Mouse (Mus musculus): ENCODE measurements around the gene Zfp428. TPM values are rescaled to one million over a fixed set of nuclear protein-coding genes. Genes with fewer than 3 reads are reported as not detected.
"Not testable (repeated sequence)": the region's sequence is repeated elsewhere in the genome, so short reads cannot be mapped to it uniquely, and the experiment has no call there.

The Zfp428 gene
- polyA plus RNA-seq, 1 experiment from 2014 or later: 201 TPM

DNA sequence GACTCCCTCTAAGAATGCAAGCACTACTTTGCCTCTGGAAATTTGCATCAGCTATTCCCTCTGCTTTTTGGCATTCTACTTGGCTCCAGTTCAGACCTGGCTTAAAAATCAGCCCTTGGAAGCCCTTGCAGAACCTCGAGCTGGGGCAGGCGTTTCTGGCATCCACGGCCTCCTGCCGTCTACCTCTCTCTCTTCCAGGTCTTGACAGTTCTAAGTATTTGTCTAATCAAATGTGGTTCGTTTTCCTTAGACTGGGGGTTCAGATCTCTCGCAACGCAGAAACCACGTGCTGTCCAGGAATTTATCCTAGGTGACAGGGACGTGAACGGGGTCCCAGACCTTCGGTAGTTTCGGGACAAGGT, 349 bp upstream of the Zfp428 start:
- DNase-seq (ENCODE audit: low spot score) (peak; percentile 73), ATAC-seq (ENCODE audit: low FRiP score) (peak; percentile 5)
- Histone ChIP-seq H3K9ac (peak overlapping the region; percentile 91), H3K27ac (peak overlapping the region; percentile 100), H3K36me3 (replicated peaks; ENCODE audit: control insufficient read depth, insufficient read depth) (peaks cover 34% of the 10 kb centered on the region), H3K27me3 (ENCODE audit: control insufficient read depth, insufficient read depth, low read length) (no peaks in the 10 kb centered on the region), H3K4me3 (replicated peaks; ENCODE audit: low read length) (peak overlapping the region; percentile 69), H3K4me1 (replicated peaks; ENCODE audit: control insufficient read depth, insufficient read depth, low read length) (peaks cover 27% of the 10 kb centered on the region), H3K9me3 (ENCODE audit: control insufficient read depth, low read length) (no peaks in the 10 kb centered on the region), H3K4me2 (replicated peaks) (peak overlapping the region; percentile 81)
- WGBS: 0% methylated on average over 12 of the region's 12 CpGs

DNA sequence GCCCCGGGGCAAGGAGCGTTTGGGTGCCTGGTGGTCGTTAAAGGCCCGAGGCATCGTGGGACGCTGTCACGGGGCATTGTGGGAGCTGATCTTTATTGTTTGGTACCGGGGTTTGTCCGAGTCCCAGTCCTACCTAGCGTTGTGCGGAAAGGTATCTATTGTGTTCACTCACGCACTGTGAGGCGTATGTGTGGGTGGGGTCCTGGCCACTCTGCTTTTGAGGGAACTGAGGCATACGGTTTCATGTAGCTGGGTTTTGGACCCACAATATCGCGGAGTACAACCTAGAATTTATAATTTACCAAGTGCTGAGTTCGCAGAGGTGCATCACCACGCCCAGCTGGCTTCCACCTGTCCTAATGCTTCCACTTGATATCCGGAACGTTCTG, 914 bp downstream of the Zfp428 start:
- DNase-seq (ENCODE audit: low spot score) (peak; percentile 57), ATAC-seq (ENCODE audit: low FRiP score) (peak; percentile 12; the same call in 1 of the 2 replicates)
- peak overlapping the region; percentile 100 for H3K27ac ChIP-seq
- 1% methylated on average over 20 of the region's 20 CpGs for WGBS
- peaks cover 32% of the 10 kb centered on the region for H3K36me3 ChIP-seq (replicated peaks; ENCODE audit: control insufficient read depth, insufficient read depth)
- H3K4me2 ChIP-seq (replicated peaks): peak overlapping the region; percentile 81
- H3K9ac ChIP-seq: peak overlapping the region; percentile 91
- H3K27me3 ChIP-seq (ENCODE audit: control insufficient read depth, insufficient read depth, low read length): no peaks in the 10 kb centered on the region
- H3K4me1 ChIP-seq (replicated peaks; ENCODE audit: control insufficient read depth, insufficient read depth, low read length): peaks cover 27% of the 10 kb centered on the region
- peak overlapping the region; percentile 69 for H3K4me3 ChIP-seq (replicated peaks; ENCODE audit: low read length)
- no peaks in the 10 kb centered on the region for H3K9me3 ChIP-seq (ENCODE audit: control insufficient read depth, low read length)

DNA sequence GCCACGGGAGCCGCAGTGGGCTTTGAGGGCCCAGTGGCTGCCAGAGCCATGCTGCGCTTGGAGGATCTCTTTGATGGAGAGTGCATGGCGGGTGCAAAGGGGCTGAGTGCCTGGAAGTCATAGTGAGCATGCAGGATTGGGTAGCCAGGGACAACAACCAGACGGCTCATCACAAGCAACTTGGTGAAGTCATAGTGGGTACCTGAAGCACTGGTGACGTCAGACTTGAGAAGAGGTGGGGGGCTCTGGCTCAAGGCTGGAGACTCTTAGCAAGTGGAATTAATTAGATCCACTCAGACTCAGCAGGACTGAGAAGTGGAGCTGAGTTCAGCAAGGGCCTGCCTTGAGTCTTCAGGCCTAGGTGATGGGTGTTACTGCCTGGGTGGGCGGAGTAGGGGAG, 5.5 kb downstream of the Zfp428 start, which contains the start of gene AC161166.1:
TSS of gene AC161166.1 (minus strand) at position 101 of the 400 bp plus-strand sequence.
- H3K27me3 ChIP-seq (ENCODE audit: control insufficient read depth, insufficient read depth, low read length): no peaks in the 10 kb centered on the region
- no peak within 1 kb of the TSS for H3K27ac ChIP-seq
- H3K4me1 ChIP-seq (replicated peaks; ENCODE audit: control insufficient read depth, insufficient read depth, low read length): peaks cover 14% of the 10 kb centered on the region; the same call in 1 of the 2 replicates
- peaks cover 53% of the 10 kb centered on the region for H3K36me3 ChIP-seq (replicated peaks; ENCODE audit: control insufficient read depth, insufficient read depth)
- no peak within 1 kb of the TSS for H3K4me2 ChIP-seq (replicated peaks)
- ATAC-seq (ENCODE audit: low FRiP score) (no peak), DNase-seq (ENCODE audit: low spot score) (no peak)
- no peak within 1 kb of the TSS for H3K9ac ChIP-seq
- no peaks in the 10 kb centered on the region for H3K9me3 ChIP-seq (ENCODE audit: control insufficient read depth, low read length)
- 88% methylated on average over 7 of the region's 7 CpGs for WGBS
- H3K4me3 ChIP-seq (replicated peaks; ENCODE audit: low read length): no peak within 1 kb of the TSS

DNA sequence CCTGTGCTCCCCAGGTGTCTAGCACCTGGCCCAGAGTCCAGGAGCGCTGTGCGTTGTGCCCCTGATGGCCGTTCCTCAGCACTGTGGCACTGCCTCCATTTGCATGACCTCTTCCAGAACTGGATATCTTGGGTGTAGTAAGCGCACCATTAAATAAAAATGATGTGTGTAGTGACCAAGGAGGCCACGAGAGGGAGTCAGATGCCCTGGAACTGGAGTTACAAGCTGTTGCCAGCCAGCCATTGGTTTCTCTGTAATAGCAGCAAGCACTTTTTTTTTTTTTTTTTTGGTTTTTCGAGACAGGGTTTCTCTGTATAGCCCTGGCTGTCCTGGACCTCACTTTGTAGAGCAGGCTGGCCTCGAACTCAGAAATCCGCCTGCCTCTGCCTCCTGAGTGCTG, 9.5 kb downstream of the Zfp428 start:
- ATAC-seq (ENCODE audit: low FRiP score): not testable (repeated sequence)

GRCm38 (mm10) chr7:24517077-24517476, 10.3 kb downstream of the Zfp428 start:
- no peaks in the 10 kb centered on the region for H3K27me3 ChIP-seq (ENCODE audit: control insufficient read depth, insufficient read depth, low read length)
- H3K4me3 ChIP-seq (replicated peaks; ENCODE audit: low read length): no peak overlapping the region
- no peaks in the 10 kb centered on the region for H3K4me1 ChIP-seq (replicated peaks; ENCODE audit: control insufficient read depth, insufficient read depth, low read length)
- no peak for DNase-seq (ENCODE audit: low spot score)
- peaks cover 49% of the 10 kb centered on the region for H3K36me3 ChIP-seq (replicated peaks; ENCODE audit: control insufficient read depth, insufficient read depth)
- WGBS: 29% methylated on average over 5 of the region's 5 CpGs
- H3K27ac ChIP-seq: no peak overlapping the region
- no peak for ATAC-seq (ENCODE audit: low FRiP score)
- H3K4me2 ChIP-seq (replicated peaks): no peak overlapping the region
- no peaks in the 10 kb centered on the region for H3K9me3 ChIP-seq (ENCODE audit: control insufficient read depth, low read length)
- H3K9ac ChIP-seq: no peak overlapping the region

More for the DNA sequence above, 9.5 kb downstream of the Zfp428 start:
- not testable (repeated sequence) for H3K27me3 ChIP-seq (ENCODE audit: control insufficient read depth, insufficient read depth, low read length); DNase-seq (ENCODE audit: low spot score); H3K4me2 ChIP-seq (replicated peaks); H3K27ac ChIP-seq; H3K9ac ChIP-seq; H3K9me3 ChIP-seq (ENCODE audit: control insufficient read depth, low read length); H3K4me1 ChIP-seq (replicated peaks; ENCODE audit: control insufficient read depth, insufficient read depth, low read length); H3K4me3 ChIP-seq (replicated peaks; ENCODE audit: low read length)
- H3K36me3 ChIP-seq (replicated peaks; ENCODE audit: control insufficient read depth, insufficient read depth): peaks cover 56% of the 10 kb centered on the region
- 61% methylated on average over 8 of the region's 8 CpGs for WGBS

DNA sequence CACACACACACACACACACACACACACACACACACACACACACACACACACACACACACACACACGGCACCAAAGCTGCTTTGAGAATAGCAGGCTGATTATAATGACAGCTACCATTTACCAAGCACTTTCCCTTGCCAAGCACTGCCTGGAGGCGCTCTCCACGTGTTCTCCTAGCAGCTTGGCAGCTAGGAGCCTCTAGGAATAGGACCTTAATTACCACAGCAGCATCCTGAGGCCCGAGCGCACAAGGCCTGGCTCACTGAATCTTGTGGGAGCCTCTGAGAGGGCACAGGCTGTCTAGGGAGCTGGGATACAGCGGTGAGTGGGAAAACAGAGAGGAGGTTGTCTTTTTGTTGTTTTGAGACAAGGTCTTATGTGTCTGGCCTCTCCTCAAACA, 10.8 kb downstream of the Zfp428 start:
- Histone ChIP-seq H3K4me1 (replicated peaks; ENCODE audit: control insufficient read depth, insufficient read depth, low read length) (no peaks in the 10 kb centered on the region), H3K4me2 (replicated peaks) (no peak overlapping the region), H3K4me3 (replicated peaks; ENCODE audit: low read length) (no peak overlapping the region), H3K9me3 (ENCODE audit: control insufficient read depth, low read length) (no peaks in the 10 kb centered on the region), H3K27ac (peak overlapping the region; percentile 41; the same call in 1 of the 2 replicates), H3K9ac (no peak overlapping the region), H3K27me3 (ENCODE audit: control insufficient read depth, insufficient read depth, low read length) (no peaks in the 10 kb centered on the region), H3K36me3 (replicated peaks; ENCODE audit: control insufficient read depth, insufficient read depth) (peaks cover 44% of the 10 kb centered on the region)
- 43% methylated on average over 6 of the region's 6 CpGs for WGBS
- no peak for ATAC-seq (ENCODE audit: low FRiP score)
- DNase-seq (ENCODE audit: low spot score): no peak

DNA sequence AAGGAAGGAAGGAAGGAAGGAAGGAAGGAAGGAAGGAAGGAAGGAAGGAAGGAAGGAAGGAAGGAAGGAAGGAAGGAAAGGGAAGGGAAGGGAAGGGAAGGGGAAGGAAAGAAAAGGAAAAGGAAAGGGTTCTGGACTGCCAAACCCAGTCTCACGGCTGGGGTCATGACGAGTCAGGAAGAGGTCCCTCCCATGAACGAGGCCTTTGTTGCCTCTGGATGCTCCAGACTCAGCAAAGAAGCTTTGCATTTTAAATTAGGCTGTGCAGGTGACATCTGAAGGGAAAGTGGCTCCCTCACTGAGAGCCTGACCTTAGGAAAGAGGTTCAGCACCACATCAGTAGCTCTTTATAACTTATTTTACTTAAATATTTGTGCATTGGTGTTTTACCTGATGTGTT, 12.3 kb downstream of the Zfp428 start:
- Histone ChIP-seq H3K27me3 (ENCODE audit: control insufficient read depth, insufficient read depth, low read length) (no peaks in the 10 kb centered on the region), H3K4me3 (replicated peaks; ENCODE audit: low read length) (no peak overlapping the region), H3K9me3 (ENCODE audit: control insufficient read depth, low read length) (no peaks in the 10 kb centered on the region), H3K4me1 (replicated peaks; ENCODE audit: control insufficient read depth, insufficient read depth, low read length) (no peaks in the 10 kb centered on the region), H3K9ac (no peak overlapping the region), H3K36me3 (replicated peaks; ENCODE audit: control insufficient read depth, insufficient read depth) (peaks cover 34% of the 10 kb centered on the region), H3K4me2 (replicated peaks) (no peak overlapping the region), H3K27ac (no peak overlapping the region)
- DNase-seq (ENCODE audit: low spot score) (no peak), ATAC-seq (ENCODE audit: low FRiP score) (no peak)
- 42% methylated on average over 3 of the region's 3 CpGs for WGBS

GRCm38 (mm10) chr7:24520054-24520453, 13.2 kb downstream of the Zfp428 start:
- not testable (repeated sequence) for H3K27ac ChIP-seq; ATAC-seq (ENCODE audit: low FRiP score); H3K4me1 ChIP-seq (replicated peaks; ENCODE audit: control insufficient read depth, insufficient read depth, low read length); H3K27me3 ChIP-seq (ENCODE audit: control insufficient read depth, insufficient read depth, low read length); DNase-seq (ENCODE audit: low spot score); H3K4me3 ChIP-seq (replicated peaks; ENCODE audit: low read length); H3K9ac ChIP-seq; H3K4me2 ChIP-seq (replicated peaks); H3K9me3 ChIP-seq (ENCODE audit: control insufficient read depth, low read length)
- H3K36me3 ChIP-seq (replicated peaks; ENCODE audit: control insufficient read depth, insufficient read depth): peaks cover 26% of the 10 kb centered on the region
- 77% methylated on average over 9 of the region's 10 CpGs for WGBS

- no peak overlapping the region for H3K4me3 ChIP-seq (replicated peaks; ENCODE audit: low read length)
- ATAC-seq (ENCODE audit: low FRiP score): no peak
These were observed 16.0 kb downstream of the Zfp428 start for GRCm38 (mm10) chr7:24522805-24523204.

GRCm38 (mm10) chr7:24523723-24524122, 16.9 kb downstream of the Zfp428 start:
- H3K27me3 ChIP-seq (ENCODE audit: control insufficient read depth, insufficient read depth, low read length): no peaks in the 10 kb centered on the region
- H3K36me3 ChIP-seq (replicated peaks; ENCODE audit: control insufficient read depth, insufficient read depth): 0 out of 2 replicates have a peak, but pooled peaks cover under 1% of the 10 kb centered on the region
- no peaks in the 10 kb centered on the region for H3K4me1 ChIP-seq (replicated peaks; ENCODE audit: control insufficient read depth, insufficient read depth, low read length)
- no peaks in the 10 kb centered on the region for H3K9me3 ChIP-seq (ENCODE audit: control insufficient read depth, low read length)
- DNase-seq (ENCODE audit: low spot score) (no peak), ATAC-seq (ENCODE audit: low FRiP score) (no peak)
- no peak overlapping the region for H3K4me3 ChIP-seq (replicated peaks; ENCODE audit: low read length)
- H3K4me2 ChIP-seq (replicated peaks): no peak overlapping the region
- WGBS: 82% methylated on average over 6 of the region's 6 CpGs
- H3K27ac ChIP-seq: no peak overlapping the region
- no peak overlapping the region for H3K9ac ChIP-seq

More at GRCm38 (mm10) chr7:24522805-24523204, 16.0 kb downstream of the Zfp428 start:
- no peak overlapping the region for H3K9ac ChIP-seq
- no peak for DNase-seq (ENCODE audit: low spot score)
- no peak overlapping the region for H3K4me2 ChIP-seq (replicated peaks)
- no peaks in the 10 kb centered on the region for H3K27me3 ChIP-seq (ENCODE audit: control insufficient read depth, insufficient read depth, low read length)
- H3K9me3 ChIP-seq (ENCODE audit: control insufficient read depth, low read length): no peaks in the 10 kb centered on the region
- H3K27ac ChIP-seq: no peak overlapping the region
- H3K4me1 ChIP-seq (replicated peaks; ENCODE audit: control insufficient read depth, insufficient read depth, low read length): no peaks in the 10 kb centered on the region
- WGBS: 59% methylated on average over 5 of the region's 5 CpGs
- H3K36me3 ChIP-seq (replicated peaks; ENCODE audit: control insufficient read depth, insufficient read depth): peaks cover 9% of the 10 kb centered on the region; the same call in 1 of the 2 replicates

Data from hindbrain, embryonic 14.5 days (tissue).